Mouse (Mus musculus): ENCODE measurements around the gene Mum1l1. TPM values are rescaled to one million over a fixed set of nuclear protein-coding genes. Genes with fewer than 3 reads are reported as not detected.
"Not testable (repeated sequence)": the region's sequence is repeated elsewhere in the genome, so short reads cannot be mapped to it uniquely, and the experiment has no call there.

Gene Mum1l1
- 0.42 TPM in 1 of 2 replicates, not detected in the other for polyA plus RNA-seq (2012; rRNA removed)

GRCm38 (mm10) chrX:139209829-139210225 is at the start of gene Mum1l1:
Mum1l1 (plus strand) TSS chrX:139210042.
- H3K4me1 ChIP-seq (ENCODE audit: control insufficient read depth, insufficient read depth, insufficient read length, low read length) = no peaks in the 10 kb centered on the region
- no peaks in the 10 kb centered on the region for H3K36me3 ChIP-seq (ENCODE audit: control insufficient read depth, insufficient read depth, low read length)
- TF ChIP-seq POLR2A (IDR thresholded peaks at IDR 0.05; ENCODE audit: low read depth, low read length) = no peak
- TF ChIP-seq CTCF (IDR thresholded peaks at IDR 0.05; ENCODE audit: extremely low read depth, insufficient read length, insufficient replicate concordance, low read depth, low read length) = no peak
- no peaks in the 10 kb centered on the region; the same call in 1 of the 2 replicates for H3K27me3 ChIP-seq (ENCODE audit: control insufficient read depth, insufficient read depth, low read length)
- H3K27ac ChIP-seq (ENCODE audit: insufficient read depth, low read depth, low read length) = no peak within 1 kb of the TSS
- peak within 1 kb of the TSS; percentile 53 for H3K4me3 ChIP-seq (ENCODE audit: low read depth, low read length)
- 12% methylated on average over 31 of the region's 31 CpGs for WGBS

- no peak within 1 kb of the TSS for H3K4me3 ChIP-seq (ENCODE audit: low read depth, low read length)
- no peak within 1 kb of the TSS for H3K27ac ChIP-seq (ENCODE audit: insufficient read depth, low read depth, low read length)
- H3K36me3 ChIP-seq (ENCODE audit: control insufficient read depth, insufficient read depth, low read length) = no peaks in the 10 kb centered on the region
- H3K27me3 ChIP-seq (ENCODE audit: control insufficient read depth, insufficient read depth, low read length) = no peaks in the 10 kb centered on the region
- 84% methylated on average over 8 of the region's 8 CpGs for WGBS
- no peak for TF ChIP-seq CTCF (IDR thresholded peaks at IDR 0.05; ENCODE audit: extremely low read depth, insufficient read length, insufficient replicate concordance, low read depth, low read length)
- no peak for TF ChIP-seq POLR2A (IDR thresholded peaks at IDR 0.05; ENCODE audit: low read depth, low read length)
- H3K4me1 ChIP-seq (ENCODE audit: control insufficient read depth, insufficient read depth, insufficient read length, low read length) = no peaks in the 10 kb centered on the region
Observed at GRCm38 (mm10) chrX:139178928-139179327, 30.9 kb upstream of the Mum1l1 start, which contains the start of gene 4933428M09Rik. 4933428M09Rik (plus strand) TSS chrX:139179228.

GRCm38 (mm10) chrX:139191506-139191905 is 18.3 kb upstream of the Mum1l1 start:
- not testable (repeated sequence) for H3K4me1 ChIP-seq (ENCODE audit: control insufficient read depth, insufficient read depth, insufficient read length, low read length); H3K4me3 ChIP-seq (ENCODE audit: low read depth, low read length); H3K27ac ChIP-seq (ENCODE audit: insufficient read depth, low read depth, low read length); H3K36me3 ChIP-seq (ENCODE audit: control insufficient read depth, insufficient read depth, low read length); H3K27me3 ChIP-seq (ENCODE audit: control insufficient read depth, insufficient read depth, low read length)
- WGBS = 81% methylated on average over 3 of the region's 3 CpGs

- H3K27ac ChIP-seq (ENCODE audit: insufficient read depth, low read depth, low read length) = no peak overlapping the region
- WGBS = 33% methylated on average over 1 of the region's 1 CpGs
- no peaks in the 10 kb centered on the region for H3K36me3 ChIP-seq (ENCODE audit: control insufficient read depth, insufficient read depth, low read length)
- no peaks in the 10 kb centered on the region for H3K4me1 ChIP-seq (ENCODE audit: control insufficient read depth, insufficient read depth, insufficient read length, low read length)
- H3K27me3 ChIP-seq (ENCODE audit: control insufficient read depth, insufficient read depth, low read length) = no peaks in the 10 kb centered on the region
- no peak overlapping the region for H3K4me3 ChIP-seq (ENCODE audit: low read depth, low read length)
- TF ChIP-seq POLR2A (IDR thresholded peaks at IDR 0.05; ENCODE audit: low read depth, low read length) = no peak
- no peak for TF ChIP-seq CTCF (IDR thresholded peaks at IDR 0.05; ENCODE audit: extremely low read depth, insufficient read length, insufficient replicate concordance, low read depth, low read length)
Observed at GRCm38 (mm10) chrX:139194572-139195279, 15.1 kb upstream of the Mum1l1 start.

GRCm38 (mm10) chrX:139209191-139209828 is 532 bp upstream of the Mum1l1 start:
- H3K36me3 ChIP-seq (ENCODE audit: control insufficient read depth, insufficient read depth, low read length); H3K4me3 ChIP-seq (ENCODE audit: low read depth, low read length); H3K4me1 ChIP-seq (ENCODE audit: control insufficient read depth, insufficient read depth, insufficient read length, low read length); H3K27me3 ChIP-seq (ENCODE audit: control insufficient read depth, insufficient read depth, low read length); H3K27ac ChIP-seq (ENCODE audit: insufficient read depth, low read depth, low read length): not testable (repeated sequence)
- 71% methylated on average over 4 of the region's 4 CpGs for WGBS

- 27% methylated on average over 4 of the region's 4 CpGs for WGBS
- Histone ChIP-seq H3K4me1 (ENCODE audit: control insufficient read depth, insufficient read depth, insufficient read length, low read length) (no peaks in the 10 kb centered on the region), H3K4me3 (ENCODE audit: low read depth, low read length) (no peak overlapping the region), H3K27me3 (ENCODE audit: control insufficient read depth, insufficient read depth, low read length) (no peaks in the 10 kb centered on the region; the same call in 1 of the 2 replicates), H3K27ac (ENCODE audit: insufficient read depth, low read depth, low read length) (no peak overlapping the region), H3K36me3 (ENCODE audit: control insufficient read depth, insufficient read depth, low read length) (no peaks in the 10 kb centered on the region)
- no peak for TF ChIP-seq POLR2A (IDR thresholded peaks at IDR 0.05; ENCODE audit: low read depth, low read length)
- no peak for TF ChIP-seq CTCF (IDR thresholded peaks at IDR 0.05; ENCODE audit: extremely low read depth, insufficient read length, insufficient replicate concordance, low read depth, low read length)
Observed at GRCm38 (mm10) chrX:139214765-139215164, 4.9 kb downstream of the Mum1l1 start.

- Histone ChIP-seq H3K27ac (ENCODE audit: insufficient read depth, low read depth, low read length) (no peak overlapping the region), H3K4me1 (ENCODE audit: control insufficient read depth, insufficient read depth, insufficient read length, low read length) (no peaks in the 10 kb centered on the region), H3K36me3 (ENCODE audit: control insufficient read depth, insufficient read depth, low read length) (no peaks in the 10 kb centered on the region), H3K4me3 (ENCODE audit: low read depth, low read length) (no peak overlapping the region), H3K27me3 (ENCODE audit: control insufficient read depth, insufficient read depth, low read length) (no peaks in the 10 kb centered on the region)
- no peak for TF ChIP-seq POLR2A (IDR thresholded peaks at IDR 0.05; ENCODE audit: low read depth, low read length)
- no peak for TF ChIP-seq CTCF (IDR thresholded peaks at IDR 0.05; ENCODE audit: extremely low read depth, insufficient read length, insufficient replicate concordance, low read depth, low read length)
- 77% methylated on average over 5 of the region's 5 CpGs for WGBS
Observed at GRCm38 (mm10) chrX:139216409-139216808, 6.6 kb downstream of the Mum1l1 start.
